ENCODE assay signal across 8 mouse cellular contexts in the genomic region with DNA sequence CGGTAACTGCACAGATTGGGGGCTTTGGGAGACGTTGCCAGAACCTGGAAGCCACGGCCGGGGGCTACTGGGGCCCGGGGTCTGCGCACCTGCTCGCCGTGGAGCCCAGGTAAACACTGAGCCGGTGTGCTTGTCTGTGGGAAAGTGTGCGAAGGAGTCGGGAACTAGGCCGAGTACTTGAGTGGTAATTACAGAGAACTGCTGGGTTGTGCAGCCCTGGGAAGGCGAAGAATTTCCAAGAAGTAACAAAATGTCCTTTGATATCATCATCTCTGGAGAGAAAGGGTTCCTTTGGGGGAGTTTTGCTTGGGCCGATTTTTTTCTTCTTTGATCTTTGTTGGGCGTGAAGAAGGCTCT. TPM values are rescaled to one million over a fixed set of nuclear protein-coding genes. Genes with fewer than 3 reads are reported as not detected.
DNase-seq lines count a peak whose midpoint lies in the region; ATAC-seq and TF ChIP-seq lines count a peak whose summit lies in the region.

No protein-coding gene starts in this region.

- H3K27ac ChIP-seq in kidney, postnatal 0 days: no peak overlapping the region
- H3K27ac ChIP-seq in embryonic facial prominence, embryonic 11.5 days (replicated peaks; ENCODE audit: low read depth, low read length): no peak overlapping the region
- H3K27ac ChIP-seq in intestine, embryonic 15.5 days: no peak overlapping the region
- no peak overlapping the region for H3K27ac ChIP-seq in neural tube, embryonic 12.5 days

- peak overlapping the region; percentile 96 for H3K4me2 ChIP-seq in kidney, postnatal 0 days (ENCODE audit: low read length)
- peak overlapping the region; percentile 88 for H3K4me2 ChIP-seq in embryonic facial prominence, embryonic 11.5 days (ENCODE audit: low read depth, low read length)
- H3K4me2 ChIP-seq in intestine, embryonic 15.5 days (replicated peaks): peak overlapping the region; percentile 94
- peak overlapping the region; percentile 85 for H3K4me2 ChIP-seq in neural tube, embryonic 12.5 days (replicated peaks)

- WGBS in kidney, postnatal 0 days: 17% methylated on average over 15 of the region's 15 CpGs
- 16% methylated on average over 15 of the region's 15 CpGs for WGBS in embryonic facial prominence, embryonic 11.5 days
- WGBS in intestine, embryonic 15.5 days: 19% methylated on average over 15 of the region's 15 CpGs
- 21% methylated on average over 15 of the region's 15 CpGs for WGBS in neural tube, embryonic 12.5 days

- ATAC-seq in kidney, postnatal 0 days (replicated peaks; ENCODE audit: low FRiP score, low read depth): 0 out of 2 replicates have a peak, but pooled peaks have one; percentile 2
- no peak for ATAC-seq in embryonic facial prominence, embryonic 11.5 days (replicated peaks; ENCODE audit: insufficient number of reproducible peaks, low FRiP score, low TSS enrichment, low read depth)
- peak; percentile 13; the same call in 1 of the 2 replicates for ATAC-seq in intestine, embryonic 15.5 days
- no peak for ATAC-seq in neural tube, embryonic 12.5 days (ENCODE audit: low FRiP score, low read depth)

- H3K36me3 ChIP-seq in kidney, postnatal 0 days (ENCODE audit: insufficient read depth, low read length): no peaks in the 10 kb centered on the region
- H3K36me3 ChIP-seq in embryonic facial prominence, embryonic 11.5 days (replicated peaks; ENCODE audit: control insufficient read depth, insufficient read depth, low read depth, low read length): no peaks in the 10 kb centered on the region
- no peaks in the 10 kb centered on the region for H3K36me3 ChIP-seq in intestine, embryonic 15.5 days
- H3K36me3 ChIP-seq in neural tube, embryonic 12.5 days: no peaks in the 10 kb centered on the region

- DNase-seq in kidney, postnatal 0 days (ENCODE audit: low spot score): peak; percentile 22
- DNase-seq in kidney, postnatal 25 days: no peak
- DNase-seq in embryonic facial prominence, embryonic 11.5 days (ENCODE audit: low spot score): no peak
- no peak for DNase-seq in left cerebral cortex, adult 9 months (ENCODE audit: low spot score in 2 of 2)
- DNase-seq in ovary, postnatal 14 days (ENCODE audit: low spot score): no peak
- no peak for DNase-seq in spleen, adult 18-20 months

- peaks cover 14% of the 10 kb centered on the region for H3K4me1 ChIP-seq in kidney, postnatal 0 days (replicated peaks; ENCODE audit: insufficient read depth, low read length)
- peaks cover 2% of the 10 kb centered on the region; the same call in 1 of the 2 replicates for H3K4me1 ChIP-seq in embryonic facial prominence, embryonic 11.5 days (ENCODE audit: control insufficient read depth, insufficient read depth, low read length)
- H3K4me1 ChIP-seq in intestine, embryonic 15.5 days (replicated peaks): peaks cover 20% of the 10 kb centered on the region
- H3K4me1 ChIP-seq in neural tube, embryonic 12.5 days: peaks cover 19% of the 10 kb centered on the region

- H3K9ac ChIP-seq in kidney, postnatal 0 days (ENCODE audit: low read depth, low read length): peak overlapping the region; percentile 61
- peak overlapping the region; percentile 51 for H3K9ac ChIP-seq in embryonic facial prominence, embryonic 11.5 days (replicated peaks; ENCODE audit: low read length)
- peak overlapping the region; percentile 50 for H3K9ac ChIP-seq in intestine, embryonic 15.5 days
- peak overlapping the region; percentile 44; the same call in 1 of the 2 replicates for H3K9ac ChIP-seq in neural tube, embryonic 12.5 days

- peak overlapping the region; percentile 53 for H3K4me3 ChIP-seq in kidney, postnatal 0 days (replicated peaks; ENCODE audit: low read depth, low read length)
- H3K4me3 ChIP-seq in embryonic facial prominence, embryonic 11.5 days (ENCODE audit: low read depth, low read length): peak overlapping the region; percentile 51
- H3K4me3 ChIP-seq in intestine, embryonic 15.5 days (replicated peaks): peak overlapping the region; percentile 53
- peak overlapping the region; percentile 37 for H3K4me3 ChIP-seq in neural tube, embryonic 12.5 days

- H3K9me3 ChIP-seq in kidney, postnatal 0 days (replicated peaks; ENCODE audit: low read length): no peaks in the 10 kb centered on the region
- no peaks in the 10 kb centered on the region for H3K9me3 ChIP-seq in embryonic facial prominence, embryonic 11.5 days (replicated peaks; ENCODE audit: control insufficient read depth, low read length)
- H3K9me3 ChIP-seq in intestine, embryonic 15.5 days: no peaks in the 10 kb centered on the region
- no peaks in the 10 kb centered on the region for H3K9me3 ChIP-seq in neural tube, embryonic 12.5 days

- no peaks in the 10 kb centered on the region for H3K27me3 ChIP-seq in kidney, postnatal 0 days (ENCODE audit: insufficient read depth, low read length)
- H3K27me3 ChIP-seq in embryonic facial prominence, embryonic 11.5 days (ENCODE audit: control insufficient read depth, insufficient read depth, low read length): peaks cover 23% of the 10 kb centered on the region
- peaks cover 24% of the 10 kb centered on the region for H3K27me3 ChIP-seq in intestine, embryonic 15.5 days (replicated peaks)
- peaks cover 45% of the 10 kb centered on the region for H3K27me3 ChIP-seq in neural tube, embryonic 12.5 days (replicated peaks)

- TF ChIP-seq CTCF in kidney, postnatal 0 days (IDR thresholded peaks at IDR 0.05; ENCODE audit: low read depth): no peak

RNA-seq across cellular contexts. Expression of a gene that starts 38.0 kb away (rescaled TPM):
- 0.18 and 0.28 TPM in 2 replicates for polyA plus RNA-seq in kidney, postnatal 0 days (2015; fragmentation: Nextera tagmentation; extraction: Ambion mirVana)
- 0.18 and 0.28 TPM in 2 replicates for polyA plus RNA-seq in embryonic facial prominence, embryonic 11.5 days (2014; fragmentation: Nextera tagmentation; extraction: Ambion mirVana)
- polyA plus RNA-seq in intestine, embryonic 15.5 days (2015; fragmentation: Nextera tagmentation; extraction: Ambion mirVana): 1.3 and 1.5 TPM in 2 replicates
- 0.65 and 1.0 TPM in 2 replicates for polyA plus RNA-seq in neural tube, embryonic 12.5 days (2016; fragmentation: Nextera tagmentation; extraction: Ambion mirVana)

RNA-seq across cellular contexts. Expression of a gene that starts 40.3 kb away (rescaled TPM):
- polyA plus RNA-seq in kidney, postnatal 0 days (2015; fragmentation: Nextera tagmentation; extraction: Ambion mirVana): 27.2 and 27.8 TPM in 2 replicates
- polyA plus RNA-seq in embryonic facial prominence, embryonic 11.5 days (2014; fragmentation: Nextera tagmentation; extraction: Ambion mirVana): 3.2 and 3.9 TPM in 2 replicates
- polyA plus RNA-seq in intestine, embryonic 15.5 days (2015; fragmentation: Nextera tagmentation; extraction: Ambion mirVana): 22.2 and 24.0 TPM in 2 replicates
- polyA plus RNA-seq in neural tube, embryonic 12.5 days (2016; fragmentation: Nextera tagmentation; extraction: Ambion mirVana): 3.3 and 4.0 TPM in 2 replicates

Comparison
In these comparisons a context has a peak if more than half of its experiments do, and no peak if none do; other contexts are left out.
1. ATAC-seq: peak in kidney, postnatal 0 days (single experiment) and intestine, embryonic 15.5 days (single experiment); none in embryonic facial prominence, embryonic 11.5 days (single experiment) and neural tube, embryonic 12.5 days (single experiment).
2. Peak in every context shown above with its lines, with median percentiles within 50 percentile points of each other: H3K4me2 ChIP-seq, H3K4me3 ChIP-seq and H3K9ac ChIP-seq.